Mouse (Mus musculus): ENCODE data around the gene Myo3b. TPM values are rescaled to one million over a fixed set of nuclear protein-coding genes. Genes with fewer than 3 reads are reported as not detected.

Myo3b gene
- polyA plus RNA-seq, 2 experiments, result not detected

DNA sequence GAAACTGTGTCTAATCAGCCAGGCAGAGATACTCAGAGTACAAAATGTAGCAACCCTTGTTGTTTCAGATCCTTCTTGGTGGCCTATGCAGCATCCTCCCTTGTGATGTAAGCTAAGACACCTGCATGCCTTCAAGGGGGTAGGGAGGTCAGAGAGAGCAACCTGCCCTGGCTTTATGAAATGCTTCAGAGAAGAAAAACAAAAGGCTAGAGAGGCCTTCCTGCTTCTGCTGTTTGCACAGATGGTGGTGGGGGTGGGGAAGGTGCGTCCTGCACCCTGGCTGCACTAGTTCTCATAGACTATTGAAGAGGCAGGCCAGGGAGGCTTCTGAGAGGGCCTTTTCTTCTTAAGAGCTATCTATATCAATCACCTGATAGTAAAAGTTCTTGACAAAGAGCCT, 245.2 kb downstream of the Myo3b start:
- DNase-seq (ENCODE audit: low read depth in 3 of 3, low spot score in 3 of 3), result no peak
- H3K9ac ChIP-seq (replicated peaks), result no peak overlapping the region
- ATAC-seq (ENCODE audit: insufficient read depth), result no peak
- H3K36me3 ChIP-seq (replicated peaks; ENCODE audit: control insufficient read depth, insufficient read depth, low read depth), result no peaks in the 10 kb centered on the region
- H3K27me3 ChIP-seq (ENCODE audit: control insufficient read depth, insufficient read depth, low read length), result no peaks in the 10 kb centered on the region
- H3K27ac ChIP-seq, result no peak overlapping the region
- 46% methylated on average over 1 of the region's 1 CpGs for WGBS (ENCODE audit: insufficient replicate concordance)
- H3K9me3 ChIP-seq (ENCODE audit: control insufficient read depth, low read length), result no peaks in the 10 kb centered on the region
- no peak overlapping the region for H3K4me2 ChIP-seq (ENCODE audit: low read depth)
- H3K4me1 ChIP-seq (replicated peaks; ENCODE audit: control insufficient read depth in 2 of 2, insufficient read depth in 2 of 2, low read length in 1 of 2), result no peaks in the 10 kb centered on the region
- no peak overlapping the region for H3K4me3 ChIP-seq (ENCODE audit: insufficient read depth in 1 of 2, low read depth in 2 of 2, low read length in 2 of 2)
- TF ChIP-seq CTCF (IDR thresholded peaks at IDR 0.05; ENCODE audit: low read depth) (no peak), EP300 (IDR thresholded peaks at IDR 0.05; ENCODE audit: low read depth) (no peak)

DNA sequence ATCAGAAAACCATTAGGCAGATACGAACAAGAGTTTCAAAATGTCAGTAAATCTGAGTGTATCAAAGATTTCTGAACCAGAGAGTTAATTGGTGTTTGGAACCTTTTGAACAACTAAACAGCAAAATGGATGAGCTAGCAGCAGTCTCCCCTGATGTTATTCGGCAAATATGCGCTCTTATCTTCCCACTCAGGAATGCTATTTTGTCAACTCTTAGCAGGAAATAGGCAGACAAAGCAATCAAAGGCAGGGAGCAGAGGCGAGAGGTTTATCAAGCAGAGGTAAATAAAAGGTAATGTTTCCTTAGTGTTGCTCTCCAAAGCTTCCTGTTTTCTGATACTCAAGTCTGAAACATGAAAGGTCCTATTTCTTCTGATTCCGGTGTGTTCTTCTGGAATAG, 252.1 kb downstream of the Myo3b start:
- ATAC-seq (ENCODE audit: insufficient read depth) (no peak), DNase-seq (ENCODE audit: low read depth in 3 of 3, low spot score in 3 of 3) (no peak)
- H3K4me1 ChIP-seq (replicated peaks; ENCODE audit: control insufficient read depth in 2 of 2, insufficient read depth in 2 of 2, low read length in 1 of 2), result no peaks in the 10 kb centered on the region
- H3K36me3 ChIP-seq (replicated peaks; ENCODE audit: control insufficient read depth, insufficient read depth, low read depth), result no peaks in the 10 kb centered on the region
- H3K4me2 ChIP-seq (ENCODE audit: low read depth), result no peak overlapping the region
- 19% methylated on average over 5 of the region's 5 CpGs for WGBS (ENCODE audit: insufficient replicate concordance)
- no peak overlapping the region for H3K9ac ChIP-seq (replicated peaks)
- no peaks in the 10 kb centered on the region for H3K27me3 ChIP-seq (ENCODE audit: control insufficient read depth, insufficient read depth, low read length)
- H3K4me3 ChIP-seq (ENCODE audit: insufficient read depth in 1 of 2, low read depth in 2 of 2, low read length in 2 of 2), result no peak overlapping the region
- no peak overlapping the region for H3K27ac ChIP-seq
- TF ChIP-seq CTCF (IDR thresholded peaks at IDR 0.05; ENCODE audit: low read depth), result no peak
- no peak for TF ChIP-seq EP300 (IDR thresholded peaks at IDR 0.05; ENCODE audit: low read depth)
- no peaks in the 10 kb centered on the region for H3K9me3 ChIP-seq (ENCODE audit: control insufficient read depth, low read length)

DNA sequence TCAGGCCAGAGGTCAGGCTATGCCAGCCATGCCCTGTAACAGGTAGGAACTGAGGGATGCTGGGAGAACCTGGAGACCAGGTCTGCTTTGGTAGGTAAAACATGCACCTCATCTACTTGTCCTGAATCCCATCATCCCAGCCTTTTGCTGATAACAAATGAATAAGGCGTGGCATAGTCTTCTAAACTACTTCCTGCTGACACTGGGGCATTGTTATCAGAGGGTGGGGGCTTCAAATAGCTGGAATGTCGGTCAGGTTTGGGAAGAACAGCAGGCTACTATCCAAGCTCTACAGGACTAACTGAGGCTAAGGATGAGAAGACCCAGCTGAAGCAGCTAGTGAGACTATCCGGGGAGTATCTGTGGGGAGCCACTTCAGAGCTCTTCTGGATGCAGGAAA, 253.8 kb downstream of the Myo3b start:
- H3K27ac ChIP-seq, result no peak overlapping the region
- WGBS (ENCODE audit: insufficient replicate concordance), result 31% methylated on average over 3 of the region's 3 CpGs
- H3K9ac ChIP-seq (replicated peaks), result no peak overlapping the region
- H3K27me3 ChIP-seq (ENCODE audit: control insufficient read depth, insufficient read depth, low read length), result no peaks in the 10 kb centered on the region
- no peaks in the 10 kb centered on the region for H3K9me3 ChIP-seq (ENCODE audit: control insufficient read depth, low read length)
- no peak for TF ChIP-seq CTCF (IDR thresholded peaks at IDR 0.05; ENCODE audit: low read depth)
- TF ChIP-seq EP300 (IDR thresholded peaks at IDR 0.05; ENCODE audit: low read depth), result no peak
- H3K4me1 ChIP-seq (replicated peaks; ENCODE audit: control insufficient read depth in 2 of 2, insufficient read depth in 2 of 2, low read length in 1 of 2), result no peaks in the 10 kb centered on the region
- DNase-seq (ENCODE audit: low read depth in 3 of 3, low spot score in 3 of 3), result no peak
- H3K4me2 ChIP-seq (ENCODE audit: low read depth), result no peak overlapping the region
- H3K36me3 ChIP-seq (replicated peaks; ENCODE audit: control insufficient read depth, insufficient read depth, low read depth), result no peaks in the 10 kb centered on the region
- no peak overlapping the region for H3K4me3 ChIP-seq (ENCODE audit: insufficient read depth in 1 of 2, low read depth in 2 of 2, low read length in 2 of 2)
- ATAC-seq (ENCODE audit: insufficient read depth), result no peak

DNA sequence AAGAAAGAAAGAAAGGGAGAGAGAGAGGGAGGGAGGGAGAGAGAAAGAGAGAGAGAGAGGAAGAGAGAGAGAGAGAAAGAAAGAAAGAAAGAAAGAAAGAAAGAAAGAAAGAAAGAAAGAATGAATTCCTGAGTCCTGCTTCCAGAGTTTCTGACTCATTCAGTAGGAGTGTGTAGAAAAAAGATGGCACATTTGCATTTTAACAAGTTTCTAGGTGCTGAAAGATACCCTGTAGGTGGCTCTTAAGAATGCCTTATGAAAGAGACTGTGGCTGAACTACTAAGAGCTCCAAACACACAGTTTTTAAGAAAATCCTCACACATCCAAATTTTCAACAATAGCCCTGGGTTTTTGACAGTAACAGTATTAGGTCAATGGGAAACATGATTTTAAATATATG, 264.0 kb downstream of the Myo3b start:
- Histone ChIP-seq H3K4me1 (replicated peaks; ENCODE audit: control insufficient read depth in 2 of 2, insufficient read depth in 2 of 2, low read length in 1 of 2) (no peaks in the 10 kb centered on the region), H3K4me3 (ENCODE audit: insufficient read depth in 1 of 2, low read depth in 2 of 2, low read length in 2 of 2) (no peak overlapping the region), H3K27me3 (ENCODE audit: control insufficient read depth, insufficient read depth, low read length) (no peaks in the 10 kb centered on the region), H3K9ac (replicated peaks) (no peak overlapping the region), H3K4me2 (ENCODE audit: low read depth) (no peak overlapping the region), H3K9me3 (ENCODE audit: control insufficient read depth, low read length) (no peaks in the 10 kb centered on the region), H3K27ac (no peak overlapping the region), H3K36me3 (replicated peaks; ENCODE audit: control insufficient read depth, insufficient read depth, low read depth) (no peaks in the 10 kb centered on the region)
- ATAC-seq (ENCODE audit: insufficient read depth) (no peak), DNase-seq (ENCODE audit: low read depth in 3 of 3, low spot score in 3 of 3) (no peak)
- TF ChIP-seq CTCF (IDR thresholded peaks at IDR 0.05; ENCODE audit: low read depth), result no peak
- TF ChIP-seq EP300 (IDR thresholded peaks at IDR 0.05; ENCODE audit: low read depth), result no peak

DNA sequence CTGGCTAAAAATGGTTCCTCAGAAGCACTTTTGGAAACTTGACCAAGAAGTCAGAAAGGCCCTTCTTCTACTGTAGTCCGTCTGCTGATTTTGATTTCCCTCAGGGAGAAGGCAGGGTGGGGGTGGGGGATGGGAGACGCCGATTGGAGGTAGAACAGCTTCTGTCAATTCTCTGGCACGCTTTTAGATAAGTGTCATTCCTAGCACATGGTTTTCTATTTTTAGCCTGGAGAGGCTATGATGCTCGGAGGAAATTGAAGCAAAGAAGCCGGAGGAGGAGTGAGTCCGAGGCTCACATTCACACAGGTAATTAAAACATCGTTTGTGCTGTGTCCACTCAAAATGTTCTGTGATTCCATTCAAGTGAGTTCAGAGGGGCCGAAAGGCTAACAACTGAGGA, 276.2 kb downstream of the Myo3b start:
- DNase-seq (ENCODE audit: low read depth in 3 of 3, low spot score in 3 of 3) (no peak), ATAC-seq (ENCODE audit: insufficient read depth) (no peak)
- TF ChIP-seq EP300 (IDR thresholded peaks at IDR 0.05; ENCODE audit: low read depth), result no peak
- TF ChIP-seq CTCF (IDR thresholded peaks at IDR 0.05; ENCODE audit: low read depth), result no peak
- no peaks in the 10 kb centered on the region for H3K4me1 ChIP-seq (replicated peaks; ENCODE audit: control insufficient read depth in 2 of 2, insufficient read depth in 2 of 2, low read length in 1 of 2)
- H3K27ac ChIP-seq, result no peak overlapping the region
- H3K4me3 ChIP-seq (ENCODE audit: insufficient read depth in 1 of 2, low read depth in 2 of 2, low read length in 2 of 2), result no peak overlapping the region
- H3K27me3 ChIP-seq (ENCODE audit: control insufficient read depth, insufficient read depth, low read length), result no peaks in the 10 kb centered on the region
- H3K9ac ChIP-seq (replicated peaks), result no peak overlapping the region
- 50% methylated on average over 9 of the region's 9 CpGs for WGBS (ENCODE audit: insufficient replicate concordance)
- H3K9me3 ChIP-seq (ENCODE audit: control insufficient read depth, low read length), result no peaks in the 10 kb centered on the region
- no peak overlapping the region for H3K4me2 ChIP-seq (ENCODE audit: low read depth)
- H3K36me3 ChIP-seq (replicated peaks; ENCODE audit: control insufficient read depth, insufficient read depth, low read depth), result no peaks in the 10 kb centered on the region

DNA sequence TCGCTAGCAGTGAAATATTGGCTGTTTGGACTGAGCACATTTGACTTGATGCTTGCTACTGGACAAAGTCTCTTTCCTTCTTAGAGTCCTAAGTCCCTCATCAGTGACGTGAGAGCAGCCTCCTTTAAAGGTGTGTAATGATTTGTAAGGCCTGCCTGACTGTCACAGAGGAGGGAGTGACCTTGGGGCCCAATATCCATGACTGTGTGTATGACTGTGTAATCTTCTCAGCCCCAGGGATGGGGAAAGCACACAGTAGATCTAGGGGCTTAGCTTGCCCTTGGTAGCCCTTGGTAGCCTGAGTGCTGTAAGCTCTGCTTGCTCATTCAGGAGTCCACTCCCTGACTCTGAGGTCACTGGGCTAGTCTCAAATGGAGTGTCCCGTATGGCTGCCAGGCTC, 276.8 kb downstream of the Myo3b start:
- Histone ChIP-seq H3K9ac (replicated peaks) (no peak overlapping the region), H3K27ac (no peak overlapping the region), H3K27me3 (ENCODE audit: control insufficient read depth, insufficient read depth, low read length) (no peaks in the 10 kb centered on the region), H3K36me3 (replicated peaks; ENCODE audit: control insufficient read depth, insufficient read depth, low read depth) (no peaks in the 10 kb centered on the region), H3K9me3 (ENCODE audit: control insufficient read depth, low read length) (no peaks in the 10 kb centered on the region), H3K4me2 (ENCODE audit: low read depth) (no peak overlapping the region), H3K4me1 (replicated peaks; ENCODE audit: control insufficient read depth in 2 of 2, insufficient read depth in 2 of 2, low read length in 1 of 2) (no peaks in the 10 kb centered on the region), H3K4me3 (ENCODE audit: insufficient read depth in 1 of 2, low read depth in 2 of 2, low read length in 2 of 2) (no peak overlapping the region)
- ATAC-seq (ENCODE audit: insufficient read depth) (no peak), DNase-seq (ENCODE audit: low read depth in 3 of 3, low spot score in 3 of 3) (no peak)
- 62% methylated on average over 3 of the region's 3 CpGs for WGBS (ENCODE audit: insufficient replicate concordance)
- TF ChIP-seq CTCF (IDR thresholded peaks at IDR 0.05; ENCODE audit: low read depth), result no peak
- no peak for TF ChIP-seq EP300 (IDR thresholded peaks at IDR 0.05; ENCODE audit: low read depth)

All from liver, embryonic 14.5 days (tissue).